16 mouse cellular contexts compared by ENCODE assay signal in the genomic region with DNA sequence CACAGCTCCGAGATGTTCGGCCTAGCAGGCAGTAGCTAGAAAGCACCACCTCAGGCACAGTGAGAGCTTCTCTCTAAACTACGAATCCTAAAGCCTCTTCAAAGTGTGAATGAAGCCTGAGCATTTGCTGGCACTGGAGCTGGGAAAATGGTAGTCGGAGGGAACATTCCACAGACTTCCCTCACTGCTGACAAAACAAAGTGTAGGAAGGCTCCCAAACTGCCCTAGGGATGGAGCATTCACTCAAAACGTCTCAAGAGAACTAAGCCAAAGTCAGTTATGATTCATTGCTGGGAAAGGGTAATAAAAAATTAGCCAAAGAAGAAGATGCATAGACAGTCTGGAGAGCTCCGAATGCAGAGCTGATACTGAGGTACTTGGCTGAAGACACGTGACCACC.
"Had no signal": no experiment of that assay in that cellular context is flagged by ENCODE, and none has a peak within 500 bp of the region (broad histone marks: within the 10 kb centered on the region; RNA-seq: fewer than 3 reads in every experiment).

No protein-coding gene starts in this region.

- H3K27ac ChIP-seq: kidney, postnatal 0 days; limb, embryonic 15.5 days; midbrain, embryonic 12.5 days; neural tube, embryonic 13.5 days; stomach, postnatal 0 days had no signal

- H3K4me1 ChIP-seq: limb, embryonic 15.5 days had no signal

- H3K4me2 ChIP-seq: limb, embryonic 15.5 days; lung, embryonic 14.5 days; midbrain, embryonic 12.5 days; neural tube, embryonic 13.5 days had no signal

- H3K4me3 ChIP-seq: limb, embryonic 15.5 days; midbrain, embryonic 12.5 days; neural tube, embryonic 13.5 days had no signal

- H3K9ac ChIP-seq: limb, embryonic 15.5 days; lung, embryonic 14.5 days; midbrain, embryonic 12.5 days; neural tube, embryonic 13.5 days had no signal

- H3K27me3 ChIP-seq: limb, embryonic 15.5 days; midbrain, embryonic 12.5 days; neural tube, embryonic 13.5 days had no signal

- DNase-seq: kidney, adult 11 months; kidney, adult 9 months; kidney, postnatal 36 days; layer of hippocampus, adult 9-11 months; layer of hippocampus, postnatal 36 days; lung, embryonic 14.5 days; lung, postnatal 10 days; right cerebral cortex, postnatal 25 days; thymus, adult 2 months; thymus, postnatal 25 days had no signal

- H3K9me3 ChIP-seq: limb, embryonic 15.5 days; midbrain, embryonic 12.5 days; neural tube, embryonic 13.5 days had no signal

- ATAC-seq: midbrain, embryonic 16.5 days had no signal

- H3K36me3 ChIP-seq: limb, embryonic 15.5 days; midbrain, embryonic 12.5 days; neural tube, embryonic 13.5 days had no signal
